Comparison of ENCODE assay signal across 45 mouse cellular contexts in the genomic region with DNA sequence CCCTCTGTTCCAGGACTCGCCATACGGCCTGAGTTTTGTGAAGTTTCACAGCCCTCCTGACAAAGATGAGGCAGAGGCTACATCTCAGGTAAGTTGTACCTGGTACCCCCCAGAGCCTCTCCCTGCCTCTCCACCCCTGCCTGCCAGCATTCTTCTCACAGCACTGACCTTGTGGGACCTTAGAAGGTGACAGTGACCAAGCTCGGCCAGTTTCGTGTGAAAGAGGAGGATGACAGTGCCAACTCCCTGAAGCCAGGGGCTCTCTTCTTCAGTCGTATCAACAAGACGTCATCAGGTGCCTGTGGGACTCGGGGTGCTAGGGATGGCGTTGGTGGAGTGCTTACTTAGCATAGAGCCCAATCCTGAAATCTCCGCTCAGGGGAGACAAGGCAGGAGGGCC. TPM values are rescaled to one million over a fixed set of nuclear protein-coding genes. Genes with fewer than 3 reads are reported as not detected.
"Had no signal": no experiment of that assay in that cellular context is flagged by ENCODE, and none has a peak within 500 bp of the region (broad histone marks: within the 10 kb centered on the region; RNA-seq: fewer than 3 reads in every experiment).

No protein-coding gene starts in this region.

- ATAC-seq: liver, embryonic 12.5 days; liver, postnatal 0 days; lung, postnatal 0 days; midbrain, embryonic 13.5 days; midbrain, embryonic 15.5 days; midbrain, embryonic 16.5 days had no signal

- H3K9ac ChIP-seq: limb, embryonic 12.5 days; limb, embryonic 13.5 days; limb, embryonic 15.5 days; liver, embryonic 12.5 days; liver, embryonic 13.5 days; liver, embryonic 14.5 days; liver, embryonic 15.5 days; liver, postnatal 0 days; lung, embryonic 14.5 days; lung, embryonic 15.5 days; midbrain, embryonic 12.5 days; midbrain, embryonic 13.5 days; midbrain, embryonic 15.5 days had no signal

- H3K4me2 ChIP-seq: limb, embryonic 12.5 days; limb, embryonic 13.5 days; limb, embryonic 15.5 days; liver, embryonic 11.5 days; liver, embryonic 12.5 days; liver, embryonic 13.5 days; liver, embryonic 15.5 days; lung, embryonic 14.5 days; lung, embryonic 15.5 days; midbrain, embryonic 11.5 days; midbrain, embryonic 12.5 days; midbrain, embryonic 13.5 days; midbrain, embryonic 15.5 days had no signal

- H3K4me1 ChIP-seq: limb, embryonic 10.5 days; limb, embryonic 12.5 days; limb, embryonic 13.5 days; limb, embryonic 15.5 days; liver, embryonic 12.5 days; liver, embryonic 13.5 days; lung, embryonic 15.5 days; midbrain, embryonic 10.5 days; midbrain, embryonic 12.5 days; midbrain, embryonic 13.5 days; midbrain, embryonic 15.5 days had no signal

- H3K27me3 ChIP-seq: limb, embryonic 12.5 days; limb, embryonic 13.5 days; limb, embryonic 15.5 days; liver, embryonic 12.5 days; liver, embryonic 13.5 days; liver, embryonic 15.5 days; lung, embryonic 15.5 days; megakaryocyte, embryonic 14.5 days; midbrain, embryonic 12.5 days; midbrain, embryonic 13.5 days; midbrain, embryonic 15.5 days had no signal

- H3K27ac ChIP-seq: left cerebral cortex, adult 2 months; limb, embryonic 10.5 days; limb, embryonic 12.5 days; limb, embryonic 13.5 days; limb, embryonic 15.5 days; liver, embryonic 12.5 days; liver, embryonic 13.5 days; liver, embryonic 14.5 days; liver, embryonic 15.5 days; lung, embryonic 15.5 days; macrophage; midbrain, embryonic 10.5 days; midbrain, embryonic 12.5 days; midbrain, embryonic 13.5 days; midbrain, embryonic 15.5 days had no signal

- H3K9me3 ChIP-seq: limb, embryonic 10.5 days; limb, embryonic 12.5 days; limb, embryonic 13.5 days; limb, embryonic 15.5 days; liver, embryonic 12.5 days; liver, embryonic 13.5 days; liver, embryonic 15.5 days; lung, embryonic 15.5 days; megakaryocyte, embryonic 14.5 days; midbrain, embryonic 10.5 days; midbrain, embryonic 12.5 days; midbrain, embryonic 13.5 days; midbrain, embryonic 15.5 days had no signal

- DNase-seq: left cerebral cortex, postnatal 4 days; liver; liver, embryonic 13.5 days; liver, postnatal 0 days; lung, adult 18-20 months; lung, adult 2 months; lung, embryonic 14.5 days; lung, postnatal 10 days; lung, postnatal 14 days; lung, postnatal 36 days; lung, postnatal 4 days; midbrain, embryonic 14.5 days had no signal

- H3K4me3 ChIP-seq: left cerebral cortex, adult 2 months; limb, embryonic 10.5 days; limb, embryonic 12.5 days; limb, embryonic 13.5 days; limb, embryonic 15.5 days; liver, embryonic 12.5 days; liver, embryonic 13.5 days; liver, embryonic 15.5 days; lung, embryonic 15.5 days; megakaryocyte, embryonic 14.5 days; midbrain, embryonic 10.5 days; midbrain, embryonic 12.5 days; midbrain, embryonic 13.5 days; midbrain, embryonic 15.5 days; myocyte had no signal

RNA-seq across cellular contexts. Expression of a gene that starts 20.3 kb away (rescaled TPM):
- total RNA-seq: left cerebral cortex, adult 2 months; left cerebral cortex, adult 8-10 months; left cerebral cortex, postnatal 10 days; left cerebral cortex, postnatal 14 days; left cerebral cortex, postnatal 25 days; left cerebral cortex, postnatal 36 days; liver, adult 2 months; megakaryocyte progenitor cell, adult 5-6 weeks; megakaryocyte, adult 5-6 weeks; megakaryocyte-erythroid progenitor cell, adult 5-6 weeks; midbrain, postnatal 0 days; monocyte, adult 5-6 weeks had no signal
- polyA plus RNA-seq: limb, embryonic 10.5 days; limb, embryonic 12.5 days; limb, embryonic 13.5 days; liver, adult 2 months; liver, embryonic 11.5 days; liver, embryonic 12.5 days; liver, embryonic 13.5 days; liver, embryonic 14.5 days; liver, embryonic 15.5 days; liver, embryonic 16.5 days; liver, postnatal 0 days; lung, embryonic 14.5 days; macrophage; midbrain, embryonic 11.5 days; midbrain, embryonic 12.5 days; midbrain, embryonic 13.5 days; midbrain, embryonic 14.5 days; midbrain, embryonic 15.5 days; midbrain, embryonic 16.5 days; midbrain, postnatal 0 days; neural tube, embryonic 11.5 days had no signal

RNA-seq across cellular contexts. Expression of a gene that starts 21.2 kb away (rescaled TPM):
- total RNA-seq: liver, adult 2 months; megakaryocyte-erythroid progenitor cell, adult 5-6 weeks; monocyte, adult 5-6 weeks had no signal
- polyA plus RNA-seq: liver, adult 2 months had no signal
